Mouse (Mus musculus) lung, postnatal 36 days (tissue): ENCODE results near the gene Twf2.

Experiments
- DNase-seq: peaks from one replicate; pipeline ENCODE4 v3.0.0; 2022; ENCODE audit warnings: mixed read lengths

Gene Twf2

GRCm38 (mm10) chr9:106212594-106212981, 9.7 kb downstream of the Twf2 start:
- no peak for DNase-seq

- DNase-seq, result no peak
Observed at GRCm38 (mm10) chr9:106215341-106216125, 12.6 kb downstream of the Twf2 start.

GRCm38 (mm10) chr9:106216971-106217370, 14.1 kb downstream of the Twf2 start:
- no peak for DNase-seq

- DNase-seq, result no peak
Observed at GRCm38 (mm10) chr9:106220894-106221523, 18.1 kb downstream of the Twf2 start.

- no peak for DNase-seq
Observed at GRCm38 (mm10) chr9:106222261-106222851, 19.4 kb downstream of the Twf2 start, which contains the start of gene Tlr9. Gene Tlr9, plus strand, starts transcription at chr9:106222598.

GRCm38 (mm10) chr9:106222994-106223393, 20.1 kb downstream of the Twf2 start:
- DNase-seq, result no peak

- DNase-seq, result no peak
Observed at GRCm38 (mm10) chr9:106225469-106226150, 22.7 kb downstream of the Twf2 start.

- DNase-seq, result peak; percentile 52
Observed at GRCm38 (mm10) chr9:106226151-106226682, 23.3 kb downstream of the Twf2 start.

- peak; percentile 62 for DNase-seq
Observed at GRCm38 (mm10) chr9:106227790-106228429, 25.0 kb downstream of the Twf2 start.

GRCm38 (mm10) chr9:106230051-106230733, 27.3 kb downstream of the Twf2 start:
- no peak for DNase-seq

GRCm38 (mm10) chr9:106230734-106231106, 27.8 kb downstream of the Twf2 start:
- DNase-seq, result peak; percentile 59

GRCm38 (mm10) chr9:106231220-106231619, 28.3 kb downstream of the Twf2 start:
- DNase-seq, result peak; percentile 66

GRCm38 (mm10) chr9:106231816-106232215, 28.9 kb downstream of the Twf2 start:
- DNase-seq, result no peak

GRCm38 (mm10) chr9:106232956-106233355, 30.0 kb downstream of the Twf2 start:
- DNase-seq, result no peak

- DNase-seq, result no peak
Observed at GRCm38 (mm10) chr9:106233953-106234352, 31.0 kb downstream of the Twf2 start.

GRCm38 (mm10) chr9:106235194-106235830, 32.4 kb downstream of the Twf2 start:
- DNase-seq, result peak; percentile 71

- peak; percentile 67 for DNase-seq
Observed at GRCm38 (mm10) chr9:106236156-106236817, 33.4 kb downstream of the Twf2 start.

- peak; percentile 89 for DNase-seq
Observed at GRCm38 (mm10) chr9:106236818-106237211, 33.9 kb downstream of the Twf2 start.

- DNase-seq, result no peak
Observed at GRCm38 (mm10) chr9:106237401-106237800, 34.5 kb downstream of the Twf2 start.

- DNase-seq, result no peak
Observed at GRCm38 (mm10) chr9:106237878-106238277, 35.0 kb downstream of the Twf2 start.
